Mouse (Mus musculus) liver, embryonic 14.5 days (tissue): ENCODE measurements at regions not wholly inside any gene's neighbourhood (a gene's known extent, or its start where the extent isn't known, plus 50 kb on each side); places are given as distances from the start of the nearest gene placed in this dataset.

Source experiments
- ATAC-seq: fragments of 200-750 bp; cut with Nextera tagmentation; 2 replicates; pipeline ENCODE4 v1.8.0; 2017; ENCODE audit warnings: moderate number of reproducible peaks, mild to moderate bottlenecking, moderate library complexity; ENCODE audit not compliant: insufficient read depth
- DNase-seq, 3 experiments: peaks; one replicate each; pipeline ENCODE4 v3.0.0-alpha.2; 2012 to 2013; ENCODE audit warnings: low read depth in 3 of 3, low spot score in 3 of 3
- H3K27ac ChIP-seq: fragments of 300-500 bp; sonication (generic); 2 replicates; pipeline ENCODE4 v1.5.1; 2014; ENCODE audit warnings: moderate library complexity, mild to moderate bottlenecking, control low read depth, inconsistent platforms
- H3K27me3 ChIP-seq: fragments of 300-500 bp; sonication (generic); 2 replicates; pipeline ENCODE4 v1.6.1; 2014; ENCODE audit warnings: mild to moderate bottlenecking, low read length, moderate library complexity; ENCODE audit not compliant: control insufficient read depth, insufficient read depth
- H3K36me3 ChIP-seq: fragments of 300-500 bp; sonication (generic); replicated peaks from 2 replicates; pipeline ENCODE4 v1.6.1; 2014; ENCODE audit warnings: low read depth; ENCODE audit not compliant: control insufficient read depth, insufficient read depth
- H3K4me1 ChIP-seq, 2 experiments: fragments of 200-500 bp in 1 of 2; fragments of 300-500 bp in 1 of 2; sonication (generic) in 1 of 2; replicated peaks; 2 replicates each; pipeline ENCODE4 v1.6.1; 2012 to 2014; ENCODE audit warnings: antibody characterized with exemption in 1 of 2, inconsistent platforms in 1 of 2, low read length in 1 of 2; ENCODE audit not compliant: control insufficient read depth in 2 of 2, insufficient read depth in 2 of 2
- H3K4me2 ChIP-seq: fragments of 300-500 bp; sonication (generic); 2 replicates; pipeline ENCODE4 v1.6.1; 2014; ENCODE audit warnings: low read depth, mild to moderate bottlenecking, control low read depth, moderate library complexity
- H3K4me3 ChIP-seq, 2 experiments: fragments of 200-500 bp in 1 of 2; fragments of 300-500 bp in 1 of 2; sonication (generic) in 1 of 2; 2 replicates each; pipeline ENCODE4 v1.5.1; 2012 to 2014; ENCODE audit warnings: low read depth in 2 of 2, low read length in 2 of 2, mild to moderate bottlenecking in 2 of 2, control low read depth in 1 of 2, inconsistent platforms in 1 of 2, moderate library complexity in 1 of 2; ENCODE audit not compliant: insufficient read depth in 1 of 2
- H3K9ac ChIP-seq: fragments of 300-500 bp; sonication (generic); replicated peaks from 2 replicates; pipeline ENCODE4 v1.6.1; 2014; ENCODE audit warnings: mild to moderate bottlenecking, control low read depth, moderate library complexity
- H3K9me3 ChIP-seq: fragments of 300-500 bp; sonication (generic); 2 replicates; pipeline ENCODE4 v1.6.1; 2016; ENCODE audit warnings: low read length, mixed read lengths; ENCODE audit not compliant: control insufficient read depth
- CTCF ChIP-seq: IDR thresholded peaks from 2 replicates; pipeline ENCODE4 v1.5.1; 2016; ENCODE audit warnings: antibody characterized with exemption, low read depth, control low read depth
- EP300 ChIP-seq: IDR thresholded peaks from 2 replicates; pipeline ENCODE4 v1.6.1; 2016; ENCODE audit warnings: antibody characterized with exemption, low read depth
- WGBS: fragments of 180-500 bp; shearing (Covaris S2); extraction: QIAGEN DNeasy Blood & Tissue Kit; methylation state at CpG from one replicate; pipeline ENCODE4 v1.1.7; 2014; ENCODE audit not compliant: insufficient replicate concordance; 5-methylcytosine and 5-hydroxymethylcytosine counted together

DNA sequence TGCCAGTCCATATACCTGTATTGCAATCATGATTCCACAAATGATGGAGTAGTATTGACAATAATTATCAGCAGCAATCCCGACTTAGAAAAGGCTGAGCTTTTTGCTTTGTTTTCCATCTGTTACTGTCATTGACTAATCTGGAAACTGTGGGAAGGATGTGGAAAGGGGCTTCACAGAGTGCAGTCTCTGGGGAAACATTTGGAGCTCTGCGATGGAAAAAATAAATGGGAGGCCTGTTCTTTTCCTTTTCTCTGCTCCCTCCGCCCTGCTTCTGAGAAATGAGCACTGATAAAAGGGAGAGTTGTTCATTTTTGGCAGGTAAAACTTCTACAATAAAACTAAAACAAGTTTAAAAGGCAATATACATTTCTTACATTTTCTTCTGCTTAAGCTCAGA is 58.3 kb upstream of the Mast4 start:
- 49% methylated on average over 3 of the region's 3 CpGs for WGBS
- Histone ChIP-seq H3K4me1 (peaks cover 0 to 1% of the 10 kb centered on the region in 2 experiments; a peak in 1 of 4 replicates), H3K9ac (no peak overlapping the region), H3K9me3 (no peaks in the 10 kb centered on the region), H3K27me3 (no peaks in the 10 kb centered on the region), H3K4me3 (no peak overlapping the region), H3K27ac (no peak overlapping the region), H3K36me3 (no peaks in the 10 kb centered on the region), H3K4me2 (no peak overlapping the region)
- ATAC-seq (no peak), DNase-seq (no peak)
- TF ChIP-seq CTCF (no peak), EP300 (no peak)

DNA sequence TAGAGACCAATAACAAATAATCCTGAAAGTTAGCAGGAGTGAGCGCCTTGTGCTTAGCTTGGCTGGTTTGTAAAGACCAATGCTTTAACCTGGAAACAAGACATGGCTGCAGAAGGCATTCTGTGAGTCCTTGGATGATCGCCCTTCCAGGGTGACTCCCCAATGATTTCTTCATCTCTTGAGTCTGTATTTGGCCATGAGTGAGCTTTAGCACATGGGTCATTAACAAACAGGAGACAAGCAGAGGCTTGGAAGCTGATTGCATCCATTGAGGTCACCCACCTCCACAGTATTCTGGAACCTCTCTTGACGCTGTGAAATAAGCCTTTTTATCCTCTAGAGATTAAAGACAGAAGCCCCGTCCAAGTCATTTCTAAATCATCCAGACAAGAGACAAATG is 57.1 kb upstream of the Mast4 start:
- Histone ChIP-seq H3K9me3 (no peaks in the 10 kb centered on the region), H3K27me3 (no peaks in the 10 kb centered on the region), H3K4me3 (no peak overlapping the region), H3K4me1 (no peaks in the 10 kb centered on the region), H3K4me2 (no peak overlapping the region), H3K36me3 (no peaks in the 10 kb centered on the region), H3K9ac (no peak overlapping the region), H3K27ac (no peak overlapping the region)
- TF ChIP-seq EP300: no peak
- no peak for TF ChIP-seq CTCF
- no peak for ATAC-seq
- DNase-seq: no peak
- WGBS: 57% methylated on average over 4 of the region's 4 CpGs

DNA sequence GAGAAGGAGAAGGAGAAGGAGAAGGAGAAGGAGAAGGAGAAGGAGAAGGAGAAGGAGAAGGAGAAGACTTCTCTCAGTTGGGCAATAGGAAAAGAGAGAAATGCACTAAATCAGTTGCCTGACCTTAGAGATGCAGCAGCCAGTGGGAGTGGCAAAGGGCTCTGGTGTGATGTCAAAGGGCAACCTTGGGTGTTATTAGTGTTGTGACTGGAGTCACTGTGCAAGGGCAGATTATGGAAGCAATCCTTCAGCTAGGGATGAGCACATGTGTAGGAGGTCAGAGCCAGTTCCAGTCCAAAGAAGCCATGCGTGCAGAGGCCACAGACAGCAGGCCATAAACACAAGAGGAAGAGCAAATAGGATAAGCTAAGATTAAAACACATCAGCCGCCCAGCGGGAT is 56.7 kb upstream of the Mast4 start:
- no peak overlapping the region for H3K4me3 ChIP-seq
- TF ChIP-seq CTCF (no peak), EP300 (no peak)
- H3K9ac ChIP-seq: no peak overlapping the region
- H3K4me1 ChIP-seq: no peaks in the 10 kb centered on the region
- H3K36me3 ChIP-seq: no peaks in the 10 kb centered on the region
- DNase-seq: no peak
- H3K4me2 ChIP-seq: no peak overlapping the region
- ATAC-seq: no peak
- H3K27me3 ChIP-seq: no peaks in the 10 kb centered on the region
- H3K9me3 ChIP-seq: no peaks in the 10 kb centered on the region
- 70% methylated on average over 3 of the region's 3 CpGs for WGBS
- no peak overlapping the region for H3K27ac ChIP-seq

DNA sequence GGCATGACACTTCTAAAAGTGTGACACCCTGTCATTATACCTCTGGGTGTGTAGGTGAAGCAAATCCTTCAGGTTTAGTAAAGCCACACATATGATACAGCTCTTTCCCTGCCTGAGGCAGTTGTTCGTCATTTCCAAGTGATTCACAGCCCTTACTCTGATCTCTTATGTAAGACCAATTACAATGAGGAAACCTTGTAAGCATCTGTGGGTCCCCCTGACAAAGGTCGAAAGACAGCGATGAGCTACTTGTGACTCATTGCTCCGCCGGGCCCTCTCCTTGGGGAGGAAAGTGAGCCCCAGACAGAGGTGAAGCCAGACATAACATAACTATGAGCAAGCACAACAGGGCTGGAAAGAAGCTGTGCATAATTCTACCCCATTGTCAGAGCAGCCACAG is 52.7 kb upstream of the Mast4 start:
- 89% methylated on average over 5 of the region's 5 CpGs for WGBS
- DNase-seq (no peak), ATAC-seq (no peak)

More for the DNA sequence above, 52.7 kb upstream of the Mast4 start:
- no peaks in the 10 kb centered on the region for H3K36me3 ChIP-seq
- no peak overlapping the region for H3K4me3 ChIP-seq
- no peaks in the 10 kb centered on the region for H3K9me3 ChIP-seq
- no peaks in the 10 kb centered on the region for H3K27me3 ChIP-seq
- TF ChIP-seq EP300 (no peak), CTCF (no peak)
- no peak overlapping the region for H3K27ac ChIP-seq
- no peak overlapping the region for H3K9ac ChIP-seq
- no peaks in the 10 kb centered on the region for H3K4me1 ChIP-seq
- no peak overlapping the region for H3K4me2 ChIP-seq
